Mouse (Mus musculus): ENCODE results near the gene Cfap161. TPM values are rescaled to one million over a fixed set of nuclear protein-coding genes. Genes with fewer than 3 reads are reported as not detected.
A peak's percentile ranks its signal among the peaks of the same experiment; 100 is the strongest.

The Cfap161 gene
- polyA plus RNA-seq (2021) = not detected

DNA sequence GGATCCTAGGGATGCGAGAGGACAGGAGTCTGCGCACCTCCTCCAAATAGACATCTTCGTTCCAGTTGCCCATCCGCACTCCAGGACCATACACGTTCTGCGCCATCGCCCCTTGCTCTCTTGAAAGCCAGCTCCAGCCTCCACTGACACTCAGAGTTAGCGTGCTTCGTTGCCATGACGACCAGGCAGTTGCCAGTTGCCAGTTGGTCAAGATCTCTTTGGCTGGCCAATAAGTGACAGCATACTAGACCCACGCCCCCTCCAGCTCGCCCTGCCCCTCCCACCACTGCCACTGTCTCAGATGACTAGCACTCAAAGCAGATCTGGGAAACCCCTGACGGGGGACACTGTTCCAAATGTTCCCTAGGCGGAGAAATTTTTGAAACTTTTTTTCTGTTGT is at the start of gene Cfap161:
Gene Cfap161 (minus strand): TSS at position 176 of the 400 bp plus-strand sequence.
- no peak for DNase-seq (ENCODE audit: low read depth, low spot score)
- peaks cover 2% of the 10 kb centered on the region for H3K27me3 ChIP-seq
- no peak for ATAC-seq
- in situ Hi-C loops (cut with MboI; ENCODE audit: low pct_unique_long_range_greater_than_20kb) = no loop called here
- no peak for TF ChIP-seq CTCF (IDR thresholded peaks at IDR 0.05)
- ChIA-PET CTCF (no interaction called here), POLR2A (no interaction called here)

DNA sequence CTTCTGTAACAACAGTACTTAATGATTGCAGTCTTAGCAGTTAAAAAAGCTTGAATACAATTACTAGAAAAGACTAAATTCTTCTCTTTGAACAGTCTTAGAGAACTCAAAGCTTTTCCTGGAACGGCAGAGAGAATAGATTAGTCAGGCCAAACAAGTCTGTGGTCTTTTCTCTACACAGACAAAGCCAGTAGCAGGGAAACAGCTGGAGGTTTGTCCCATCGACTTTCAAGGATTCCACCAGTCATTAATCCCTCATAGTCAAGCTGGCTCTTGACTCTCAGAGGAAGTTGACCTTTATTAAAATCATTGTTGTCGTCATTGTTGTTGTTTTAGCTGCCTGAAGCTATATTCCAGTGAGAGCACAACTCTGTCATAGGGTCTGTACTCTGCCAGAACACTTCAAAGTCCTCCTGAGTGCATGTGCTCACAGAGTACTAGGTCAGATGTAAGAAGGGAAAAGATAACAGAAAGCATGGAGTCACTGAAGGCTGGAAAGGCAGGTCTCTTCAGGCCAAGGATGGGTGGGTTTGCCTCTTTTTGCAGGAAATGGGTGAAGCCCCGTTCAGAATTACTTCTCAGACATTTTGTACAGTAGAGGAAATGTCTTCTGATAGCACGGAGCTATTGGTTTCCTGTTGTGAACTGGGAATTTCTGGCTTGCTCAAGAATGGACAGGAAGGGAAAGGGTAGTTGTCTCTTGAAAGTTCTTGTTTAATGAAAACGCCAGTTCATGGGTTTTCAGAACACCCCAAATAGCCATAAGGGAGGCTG is 48.0 kb upstream of the Cfap161 start:
- ATAC-seq = no peak
- no peak for DNase-seq (ENCODE audit: low read depth, low spot score)

DNA sequence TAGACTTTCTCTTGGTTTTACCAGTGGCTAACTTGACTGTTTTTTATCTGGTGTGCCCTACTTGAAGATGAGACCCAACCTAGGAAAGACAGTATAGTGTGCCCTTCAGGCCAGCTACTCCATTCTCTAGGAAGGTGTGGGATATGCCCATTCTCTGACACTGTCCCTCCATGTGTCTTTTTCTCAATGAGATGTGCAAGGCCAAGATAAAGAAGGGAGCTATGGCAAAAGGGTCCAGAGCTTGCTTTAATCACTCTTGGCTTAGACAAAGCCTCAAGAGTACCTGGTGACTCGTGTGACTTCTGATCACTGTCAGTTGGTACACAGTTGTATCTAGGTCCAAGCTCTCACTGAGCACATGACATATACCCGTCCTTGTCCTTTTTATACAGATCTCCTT is 45.4 kb upstream of the Cfap161 start:
- ATAC-seq = no peak
- POLR2A ChIA-PET = no interaction called here
- no peaks in the 10 kb centered on the region for H3K27me3 ChIP-seq
- DNase-seq (ENCODE audit: low read depth, low spot score) = no peak
- CTCF ChIA-PET = no interaction called here
- no peak for TF ChIP-seq CTCF (IDR thresholded peaks at IDR 0.05)
- in situ Hi-C loops (cut with MboI; ENCODE audit: low pct_unique_long_range_greater_than_20kb) = no loop called here

More for the DNA sequence above, 48.0 kb upstream of the Cfap161 start:
- in situ Hi-C loops (cut with MboI; ENCODE audit: low pct_unique_long_range_greater_than_20kb) = no loop called here
- no peak for TF ChIP-seq CTCF (IDR thresholded peaks at IDR 0.05)
- ChIA-PET POLR2A (interaction anchor here (0.6 kb wide), 1 partner anchor 75 kb away, joined by 4 read pairs; no protein-coding TSS in a partner anchor), CTCF (interaction anchor here (0.9 kb wide), 1 partner anchor 10 kb away, joined by 3 read pairs; no protein-coding TSS in a partner anchor)
- no peaks in the 10 kb centered on the region for H3K27me3 ChIP-seq

DNA sequence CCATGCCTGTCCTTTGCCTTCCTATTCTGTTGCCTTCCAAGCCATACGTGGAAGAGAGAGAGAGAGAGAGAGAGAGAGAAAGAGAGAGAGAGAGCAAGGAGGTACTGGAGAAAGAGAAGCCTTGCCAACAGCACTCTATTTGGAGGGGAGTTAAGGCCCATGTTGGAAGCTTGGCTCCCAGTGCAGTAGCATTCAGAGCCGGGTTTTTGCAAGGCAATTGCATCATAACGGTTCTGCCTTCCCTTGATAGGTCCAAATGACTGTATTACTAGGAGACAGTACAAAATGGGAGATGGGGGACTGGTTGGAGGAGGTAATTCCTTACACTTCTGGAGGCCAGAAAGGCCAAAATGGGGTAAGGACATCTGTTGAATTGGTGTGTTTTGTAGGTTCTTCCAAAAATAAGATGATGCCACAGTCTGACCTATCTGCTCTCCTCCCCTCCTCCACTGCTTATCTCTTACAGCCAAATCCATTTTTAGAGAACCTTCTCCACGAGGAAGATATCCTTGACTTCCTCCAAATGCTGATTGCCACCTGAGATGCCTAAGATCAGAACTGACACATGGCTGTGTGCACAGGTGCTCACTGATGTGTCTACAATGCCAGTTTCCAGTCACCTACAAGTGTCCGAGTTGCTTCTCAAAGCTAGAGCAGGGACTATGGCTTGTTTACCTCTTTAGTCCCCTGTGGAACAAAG is 44.0 kb upstream of the Cfap161 start:
- ATAC-seq (no peak), DNase-seq (ENCODE audit: low read depth, low spot score) (no peak)
- ChIA-PET CTCF (interaction anchor here (0.8 to 1.3 kb wide), 2 partner anchors 11 to 24 kb away, joined by 3 read pairs; no protein-coding TSS in a partner anchor), POLR2A (interaction anchor here (0.5 kb wide), 1 partner anchor 13 kb away, joined by 3 read pairs; no protein-coding TSS in a partner anchor)
- in situ Hi-C loops (cut with MboI; ENCODE audit: low pct_unique_long_range_greater_than_20kb) = no loop called here
- no peak for TF ChIP-seq CTCF (IDR thresholded peaks at IDR 0.05)
- H3K27me3 ChIP-seq = no peaks in the 10 kb centered on the region

DNA sequence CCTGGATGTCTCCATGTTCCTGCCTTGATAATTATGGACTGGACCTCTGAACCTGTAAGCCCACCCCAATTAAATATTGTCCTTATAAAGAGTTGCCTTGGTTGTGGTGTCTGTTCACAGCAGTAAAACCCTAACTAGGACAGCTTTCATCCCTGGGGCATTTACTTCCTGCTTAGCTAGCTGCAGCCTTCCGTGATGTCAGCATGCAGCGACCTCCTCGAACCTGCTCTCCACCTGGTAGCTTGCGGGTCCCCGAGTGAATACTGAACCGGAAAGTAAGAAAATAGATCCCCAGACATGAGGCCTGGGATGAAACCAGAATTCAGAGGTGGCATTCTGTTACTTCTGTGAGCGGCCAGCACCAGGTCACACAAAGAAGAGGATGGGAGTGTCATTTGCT is 34.7 kb upstream of the Cfap161 start:
- POLR2A ChIA-PET = no interaction called here
- CTCF ChIA-PET = no interaction called here
- in situ Hi-C loops (cut with MboI; ENCODE audit: low pct_unique_long_range_greater_than_20kb) = no loop called here
- DNase-seq (ENCODE audit: low read depth, low spot score) (no peak), ATAC-seq (no peak)
- no peak for TF ChIP-seq CTCF (IDR thresholded peaks at IDR 0.05)
- no peaks in the 10 kb centered on the region for H3K27me3 ChIP-seq

DNA sequence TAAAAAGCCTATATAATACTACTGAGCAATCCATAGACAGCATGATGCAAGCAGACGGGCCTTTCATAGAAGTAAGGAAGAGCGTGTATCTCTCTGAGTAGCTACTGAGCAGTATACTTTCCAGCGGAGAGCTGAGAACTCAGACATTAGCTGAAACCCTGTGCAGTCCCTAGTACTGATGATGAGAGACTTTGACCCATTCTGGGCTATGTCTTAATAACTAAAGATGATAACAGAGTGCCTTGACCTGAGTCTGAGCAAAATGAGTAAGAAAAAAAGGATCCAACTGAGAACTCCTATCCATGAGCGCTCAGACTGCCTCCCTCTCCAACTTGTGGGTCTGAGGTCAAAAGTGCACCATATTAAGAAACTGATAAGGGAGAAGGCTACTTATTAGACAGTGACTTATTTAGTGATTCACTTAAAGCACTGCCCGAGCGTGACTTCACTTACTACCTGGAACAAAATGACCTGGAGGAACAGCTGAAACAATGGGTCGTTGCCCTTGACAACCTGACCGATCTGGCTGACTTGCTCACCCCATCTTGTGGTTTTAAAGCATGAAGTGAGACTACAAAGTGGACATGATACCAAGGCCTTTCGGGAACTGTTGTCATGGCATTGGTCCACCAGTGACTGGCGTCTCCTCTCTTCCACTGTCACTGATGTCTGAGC is 32.9 kb upstream of the Cfap161 start:
- ATAC-seq (peak; percentile 12), DNase-seq (ENCODE audit: low read depth, low spot score) (peak; percentile 15)
- ChIA-PET POLR2A (no interaction called here), CTCF (interaction anchor here (1.7 kb wide), 1 partner anchor 10 kb away, joined by 3 read pairs; no protein-coding TSS in a partner anchor)
- in situ Hi-C loops (cut with MboI; ENCODE audit: low pct_unique_long_range_greater_than_20kb) = no loop called here
- H3K27me3 ChIP-seq = no peaks in the 10 kb centered on the region
- no peak for TF ChIP-seq CTCF (IDR thresholded peaks at IDR 0.05)

DNA sequence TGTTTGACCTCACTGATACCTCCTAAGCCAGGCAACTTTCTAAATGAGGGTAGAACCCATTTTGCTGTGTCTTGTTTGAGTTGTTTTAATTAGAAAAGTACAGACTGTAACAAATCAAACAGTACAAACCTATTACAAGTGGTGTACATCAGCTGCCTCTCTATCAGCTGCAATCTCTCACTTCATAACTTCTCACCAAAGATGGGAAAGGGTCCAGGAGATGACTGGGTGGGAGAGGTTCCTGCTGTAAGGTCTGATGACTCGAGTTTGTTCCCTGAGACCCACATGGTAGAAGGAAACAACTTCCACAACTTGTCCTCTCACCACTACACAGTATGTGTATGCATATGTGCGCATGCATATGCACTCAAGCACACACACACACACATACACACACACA is 32.1 kb upstream of the Cfap161 start:
- ATAC-seq (no peak), DNase-seq (ENCODE audit: low read depth, low spot score) (no peak)
- POLR2A ChIA-PET = no interaction called here
- no peak for TF ChIP-seq CTCF (IDR thresholded peaks at IDR 0.05)
- in situ Hi-C loops (cut with MboI; ENCODE audit: low pct_unique_long_range_greater_than_20kb) = no loop called here
- H3K27me3 ChIP-seq = no peaks in the 10 kb centered on the region
- CTCF ChIA-PET = no interaction called here

DNA sequence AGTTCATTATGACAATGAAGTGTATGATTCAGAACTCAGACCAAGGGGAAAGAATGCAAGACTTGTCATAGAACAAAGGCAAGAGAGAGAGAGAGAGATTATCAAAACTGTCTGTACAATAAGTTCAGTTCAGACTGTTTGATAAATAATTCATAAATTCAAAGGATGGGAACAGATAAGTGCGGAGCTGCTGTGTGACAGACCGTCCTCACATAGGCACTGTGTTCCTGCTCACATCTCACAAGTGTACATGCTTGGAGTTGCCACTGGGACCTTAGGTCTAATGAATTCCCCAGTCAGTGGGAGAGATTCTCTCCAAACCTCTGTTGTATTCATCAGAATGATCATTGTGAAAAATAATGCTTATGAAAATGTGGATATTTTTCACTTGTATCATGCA is 27.3 kb upstream of the Cfap161 start:
- ChIA-PET CTCF (no interaction called here), POLR2A (no interaction called here)
- no peak for ATAC-seq
- no peak for DNase-seq (ENCODE audit: low read depth, low spot score)
- no peak for TF ChIP-seq CTCF (IDR thresholded peaks at IDR 0.05)
- no peaks in the 10 kb centered on the region for H3K27me3 ChIP-seq
- in situ Hi-C loops (cut with MboI; ENCODE audit: low pct_unique_long_range_greater_than_20kb) = no loop called here

DNA sequence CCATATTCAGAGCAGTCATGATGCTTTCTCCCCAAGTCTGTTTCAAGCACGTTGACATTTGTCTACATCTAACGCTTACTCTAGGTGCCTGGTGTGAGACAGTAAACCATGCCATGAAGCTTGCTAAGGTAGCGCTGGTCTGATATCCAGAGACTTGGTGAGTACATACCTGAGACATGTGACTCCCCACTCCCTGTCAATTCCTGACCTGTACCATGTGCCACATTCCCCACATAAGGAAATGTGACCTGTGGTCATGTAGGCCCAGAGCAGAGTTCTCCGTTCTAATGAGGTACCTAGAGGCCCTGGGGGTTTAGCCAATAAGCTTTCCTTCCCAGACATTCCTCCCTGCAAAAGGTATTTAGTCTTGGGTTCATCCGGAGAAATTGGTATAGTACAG is 22.2 kb upstream of the Cfap161 start:
- no peak for ATAC-seq
- no peaks in the 10 kb centered on the region for H3K27me3 ChIP-seq
- DNase-seq (ENCODE audit: low read depth, low spot score) = no peak
- TF ChIP-seq CTCF (IDR thresholded peaks at IDR 0.05) = no peak
- ChIA-PET POLR2A (no interaction called here), CTCF (interaction anchor here (1.3 kb wide), 1 partner anchor 18 kb away, joined by 3 read pairs; no protein-coding TSS in a partner anchor)
- in situ Hi-C loops (cut with MboI; ENCODE audit: low pct_unique_long_range_greater_than_20kb) = no loop called here

DNA sequence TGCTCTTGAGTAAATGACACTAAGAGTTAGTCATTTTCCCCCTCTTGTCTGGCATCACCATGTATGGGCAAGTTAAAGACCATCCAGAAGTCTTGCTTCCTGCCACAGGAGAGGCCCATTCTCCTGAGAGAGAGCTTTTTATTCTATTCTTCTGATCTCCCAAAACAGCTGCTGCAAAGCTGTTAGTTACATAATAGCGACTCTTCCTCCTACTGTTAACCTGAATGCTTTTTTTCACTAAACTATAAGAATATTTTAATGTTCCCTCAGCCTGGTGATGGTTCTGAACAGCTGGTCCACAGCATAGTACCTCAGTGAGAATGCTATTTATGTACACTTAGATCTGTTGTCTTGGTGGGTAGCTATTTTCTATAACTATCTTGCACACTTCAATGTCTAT is 21.0 kb upstream of the Cfap161 start:
- ChIA-PET CTCF (interaction anchor here (1.3 to 1.4 kb wide), 2 partner anchors 14 to 19 kb away, joined by 3 to 5 read pairs; no protein-coding TSS in a partner anchor), POLR2A (interaction anchor here (0.5 to 0.6 kb wide), 2 partner anchors 10 to 71 kb away, joined by 3 read pairs; no protein-coding TSS in a partner anchor)
- ATAC-seq = no peak
- no peak for DNase-seq (ENCODE audit: low read depth, low spot score)
- H3K27me3 ChIP-seq = no peaks in the 10 kb centered on the region
- no peak for TF ChIP-seq CTCF (IDR thresholded peaks at IDR 0.05)
- in situ Hi-C loops (cut with MboI; ENCODE audit: low pct_unique_long_range_greater_than_20kb) = no loop called here
